Mouse (Mus musculus): Measurements from ENCODE around the gene Ccl3. TPM values are rescaled to one million over a fixed set of nuclear protein-coding genes. Genes with fewer than 3 reads are reported as not detected.

Ccl3 gene
- polyA plus RNA-seq, 1 experiment from 2014 or later: 1.0 TPM

DNA sequence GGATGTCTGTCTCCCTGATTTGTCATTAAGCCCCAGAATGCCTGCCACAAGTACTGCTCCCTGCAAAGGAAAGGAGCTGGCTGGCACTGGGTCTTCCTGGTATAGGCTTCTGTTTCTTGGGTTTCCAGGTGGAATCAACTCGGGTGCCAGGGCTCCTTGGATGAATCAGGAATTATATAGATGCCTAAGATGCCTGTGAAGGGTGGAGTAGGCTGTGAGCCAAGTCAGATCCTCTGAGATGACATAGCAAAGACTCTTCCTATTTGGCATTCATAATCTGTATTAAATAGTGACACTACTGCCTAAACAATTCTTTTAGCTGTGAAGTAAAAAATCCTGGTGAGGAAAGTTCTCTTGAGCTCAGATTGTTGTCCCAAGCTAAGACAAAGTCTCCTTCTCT, 42.8 kb downstream of the Ccl3 start:
- Histone ChIP-seq H3K36me3 (ENCODE audit: control insufficient read depth, insufficient read depth) (no peaks in the 10 kb centered on the region), H3K4me3 (ENCODE audit: low read length) (no peak overlapping the region), H3K4me2 (ENCODE audit: low read depth, low read length) (no peak overlapping the region), H3K27ac (ENCODE audit: low read length) (no peak overlapping the region), H3K9ac (ENCODE audit: low read length) (no peak overlapping the region), H3K27me3 (ENCODE audit: control insufficient read depth, insufficient read depth, low read length) (no peaks in the 10 kb centered on the region), H3K4me1 (ENCODE audit: control insufficient read depth, insufficient read depth, low read length) (no peaks in the 10 kb centered on the region), H3K9me3 (replicated peaks; ENCODE audit: control insufficient read depth, low read length) (no peaks in the 10 kb centered on the region)
- 31% methylated on average over 1 of the region's 1 CpGs for WGBS
- ATAC-seq (replicated peaks; ENCODE audit: extremely low read depth, insufficient read depth, low FRiP score): no peak

DNA sequence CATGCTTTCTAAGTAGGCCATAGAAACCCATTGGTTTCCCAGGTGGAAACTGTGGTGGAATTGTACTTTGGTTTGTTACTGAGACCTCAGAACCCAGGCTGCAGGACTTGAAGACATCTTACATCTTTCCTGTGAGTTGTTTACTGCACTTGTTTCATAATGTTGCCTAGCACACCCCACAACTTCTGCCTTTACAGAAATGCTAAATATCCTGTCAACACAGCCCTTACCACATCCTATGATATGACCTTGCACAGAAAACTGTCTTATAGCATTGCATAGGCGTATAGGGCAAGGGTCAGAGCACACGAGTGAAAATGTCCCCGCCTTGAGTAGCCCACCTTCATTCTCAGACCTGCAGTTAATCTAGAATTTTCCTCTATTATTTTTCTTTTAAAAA, 43.6 kb downstream of the Ccl3 start:
- no peaks in the 10 kb centered on the region for H3K4me1 ChIP-seq (ENCODE audit: control insufficient read depth, insufficient read depth, low read length)

DNA sequence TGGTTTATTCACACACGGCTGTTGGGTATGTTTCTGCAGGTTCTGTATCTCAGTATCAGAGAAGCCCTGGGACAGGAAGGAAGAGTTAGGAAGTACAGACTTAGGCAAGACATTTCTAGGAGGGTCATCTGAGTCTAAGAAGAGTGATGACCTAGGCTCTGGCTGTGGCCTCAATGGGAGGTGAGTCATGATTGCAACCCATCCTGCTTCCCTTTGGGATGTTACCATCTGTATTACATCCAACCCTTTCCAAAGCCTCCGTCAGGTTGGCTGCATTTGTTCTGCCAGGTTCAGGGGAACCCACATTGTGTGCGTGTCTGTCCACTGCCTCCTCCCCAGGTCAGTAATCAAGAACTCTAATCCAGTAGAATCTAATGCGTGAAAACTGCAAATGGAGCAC, 44.5 kb downstream of the Ccl3 start:
- no peak overlapping the region for H3K27ac ChIP-seq (ENCODE audit: low read length)
- no peak overlapping the region for H3K9ac ChIP-seq (ENCODE audit: low read length)
- no peaks in the 10 kb centered on the region for H3K4me1 ChIP-seq (ENCODE audit: control insufficient read depth, insufficient read depth, low read length)
- H3K9me3 ChIP-seq (replicated peaks; ENCODE audit: control insufficient read depth, low read length): no peaks in the 10 kb centered on the region
- H3K4me3 ChIP-seq (ENCODE audit: low read length): no peak overlapping the region
- no peak overlapping the region for H3K4me2 ChIP-seq (ENCODE audit: low read depth, low read length)
- no peaks in the 10 kb centered on the region for H3K27me3 ChIP-seq (ENCODE audit: control insufficient read depth, insufficient read depth, low read length)
- ATAC-seq (replicated peaks; ENCODE audit: extremely low read depth, insufficient read depth, low FRiP score): no peak
- 84% methylated on average over 4 of the region's 4 CpGs for WGBS
- no peaks in the 10 kb centered on the region for H3K36me3 ChIP-seq (ENCODE audit: control insufficient read depth, insufficient read depth)

More for the DNA sequence above, 43.6 kb downstream of the Ccl3 start:
- no peak for ATAC-seq (replicated peaks; ENCODE audit: extremely low read depth, insufficient read depth, low FRiP score)
- Histone ChIP-seq H3K27me3 (ENCODE audit: control insufficient read depth, insufficient read depth, low read length) (no peaks in the 10 kb centered on the region), H3K9ac (ENCODE audit: low read length) (no peak overlapping the region), H3K9me3 (replicated peaks; ENCODE audit: control insufficient read depth, low read length) (no peaks in the 10 kb centered on the region), H3K27ac (ENCODE audit: low read length) (no peak overlapping the region), H3K36me3 (ENCODE audit: control insufficient read depth, insufficient read depth) (no peaks in the 10 kb centered on the region), H3K4me2 (ENCODE audit: low read depth, low read length) (no peak overlapping the region), H3K4me3 (ENCODE audit: low read length) (no peak overlapping the region)
- WGBS: 81% methylated on average over 3 of the region's 3 CpGs

DNA sequence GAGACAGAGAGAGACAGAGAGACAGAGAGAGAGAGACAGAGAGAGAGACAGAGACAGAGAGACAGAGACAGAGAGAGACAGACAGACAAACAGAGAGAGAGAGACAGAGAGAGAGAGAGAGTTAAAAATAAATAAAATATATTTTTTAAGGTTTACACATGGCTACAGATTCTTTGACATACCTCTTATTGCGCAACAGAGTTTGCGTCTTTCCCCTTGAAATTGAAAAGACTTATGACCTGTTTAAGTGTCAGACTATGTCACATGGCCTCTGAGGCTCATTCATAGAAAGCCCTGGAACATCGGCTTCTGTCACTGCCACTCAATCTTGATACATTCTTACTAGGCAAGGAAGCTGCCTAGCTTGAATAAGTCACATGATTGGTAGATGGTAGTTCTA, 45.8 kb downstream of the Ccl3 start:
- no peak overlapping the region for H3K27ac ChIP-seq (ENCODE audit: low read length)
- no peaks in the 10 kb centered on the region for H3K27me3 ChIP-seq (ENCODE audit: control insufficient read depth, insufficient read depth, low read length)
- no peak for ATAC-seq (replicated peaks; ENCODE audit: extremely low read depth, insufficient read depth, low FRiP score)
- no peaks in the 10 kb centered on the region for H3K4me1 ChIP-seq (ENCODE audit: control insufficient read depth, insufficient read depth, low read length)
- H3K4me2 ChIP-seq (ENCODE audit: low read depth, low read length): no peak overlapping the region
- H3K9ac ChIP-seq (ENCODE audit: low read length): no peak overlapping the region
- H3K4me3 ChIP-seq (ENCODE audit: low read length): no peak overlapping the region
- WGBS: 83% methylated on average over 3 of the region's 3 CpGs
- no peaks in the 10 kb centered on the region for H3K9me3 ChIP-seq (replicated peaks; ENCODE audit: control insufficient read depth, low read length)
- no peaks in the 10 kb centered on the region for H3K36me3 ChIP-seq (ENCODE audit: control insufficient read depth, insufficient read depth)

DNA sequence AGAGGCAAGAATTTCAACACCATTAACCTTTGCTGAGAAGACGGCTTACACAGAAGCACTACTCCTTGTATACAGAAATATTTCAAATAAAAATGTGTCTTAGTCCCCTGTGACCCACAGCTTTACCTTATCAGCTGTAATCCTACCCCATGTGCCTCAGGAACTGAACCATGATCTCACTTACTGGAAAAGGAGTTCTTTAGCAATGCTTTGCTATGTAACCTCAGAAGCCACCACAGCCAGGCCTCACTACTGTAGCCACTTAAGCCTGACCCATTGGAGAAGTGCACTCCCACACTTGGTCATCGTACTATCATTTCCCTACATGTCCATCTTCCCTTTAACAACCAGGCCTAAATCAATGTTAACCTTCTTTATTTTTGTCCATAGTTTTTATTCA, 48.6 kb downstream of the Ccl3 start:
- WGBS: 77% methylated on average over 2 of the region's 2 CpGs
- Histone ChIP-seq H3K27me3 (ENCODE audit: control insufficient read depth, insufficient read depth, low read length) (no peaks in the 10 kb centered on the region), H3K27ac (ENCODE audit: low read length) (no peak overlapping the region), H3K4me3 (ENCODE audit: low read length) (no peak overlapping the region), H3K4me2 (ENCODE audit: low read depth, low read length) (no peak overlapping the region), H3K36me3 (ENCODE audit: control insufficient read depth, insufficient read depth) (no peaks in the 10 kb centered on the region), H3K9me3 (replicated peaks; ENCODE audit: control insufficient read depth, low read length) (no peaks in the 10 kb centered on the region), H3K9ac (ENCODE audit: low read length) (no peak overlapping the region), H3K4me1 (ENCODE audit: control insufficient read depth, insufficient read depth, low read length) (no peaks in the 10 kb centered on the region)
- no peak for ATAC-seq (replicated peaks; ENCODE audit: extremely low read depth, insufficient read depth, low FRiP score)

DNA sequence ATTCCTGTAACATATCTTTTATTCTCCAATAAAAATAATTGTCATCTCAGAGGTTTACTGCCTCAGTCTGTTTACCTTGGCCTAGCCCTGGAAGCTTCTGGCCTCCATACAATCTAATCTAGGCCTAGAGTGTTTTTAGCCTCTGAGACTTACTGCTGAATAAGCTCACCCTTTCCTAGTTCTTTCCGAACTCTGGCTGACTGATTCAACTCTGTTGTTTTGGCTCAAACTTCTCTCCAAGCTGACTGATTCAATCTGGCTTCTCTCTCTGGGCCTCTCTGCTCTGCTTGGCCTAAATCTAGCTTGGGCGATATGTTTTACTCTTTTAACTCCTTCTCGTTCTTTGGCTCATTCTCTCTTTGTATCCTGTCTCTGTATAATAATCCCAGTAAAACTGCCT, 50.2 kb downstream of the Ccl3 start:
- no peak for ATAC-seq (replicated peaks; ENCODE audit: extremely low read depth, insufficient read depth, low FRiP score)
- Histone ChIP-seq H3K9me3 (replicated peaks; ENCODE audit: control insufficient read depth, low read length) (no peaks in the 10 kb centered on the region), H3K27me3 (ENCODE audit: control insufficient read depth, insufficient read depth, low read length) (no peaks in the 10 kb centered on the region), H3K4me1 (ENCODE audit: control insufficient read depth, insufficient read depth, low read length) (no peaks in the 10 kb centered on the region), H3K27ac (ENCODE audit: low read length) (no peak overlapping the region), H3K4me2 (ENCODE audit: low read depth, low read length) (no peak overlapping the region), H3K4me3 (ENCODE audit: low read length) (no peak overlapping the region), H3K9ac (ENCODE audit: low read length) (no peak overlapping the region), H3K36me3 (ENCODE audit: control insufficient read depth, insufficient read depth) (no peaks in the 10 kb centered on the region)
- WGBS: 72% methylated on average over 3 of the region's 3 CpGs

DNA sequence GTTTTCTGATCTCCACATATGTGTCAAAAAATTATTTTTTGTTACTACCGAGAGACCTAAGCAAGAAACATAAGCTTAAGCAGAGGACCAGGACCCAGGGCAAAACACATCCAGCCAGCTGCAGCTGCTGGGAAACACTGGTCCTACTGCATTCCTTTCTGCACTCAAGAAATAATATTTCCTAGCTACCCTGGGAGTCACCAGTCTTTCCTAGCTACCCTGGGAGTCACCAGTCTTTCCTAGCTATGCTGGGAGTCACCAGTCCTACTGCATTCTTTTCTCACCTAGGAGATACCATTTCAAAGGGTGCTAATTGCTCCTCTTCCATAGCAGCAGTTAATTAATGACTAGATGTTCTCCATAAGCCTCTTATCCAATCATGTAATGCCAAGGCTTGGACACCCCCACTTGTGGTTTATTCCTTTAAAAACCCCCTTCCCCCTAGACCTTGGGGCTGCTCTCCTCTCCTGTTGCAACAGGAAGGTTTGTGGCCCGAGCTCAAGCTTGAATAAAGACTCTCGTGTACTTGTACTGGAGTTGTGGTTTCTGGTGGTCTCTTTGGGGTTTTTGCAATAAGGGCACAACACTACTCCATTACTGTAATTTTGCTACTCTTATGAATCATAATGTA, 50.8 kb downstream of the Ccl3 start:
- Histone ChIP-seq H3K36me3 (ENCODE audit: control insufficient read depth, insufficient read depth) (no peaks in the 10 kb centered on the region), H3K4me1 (ENCODE audit: control insufficient read depth, insufficient read depth, low read length) (no peaks in the 10 kb centered on the region), H3K27me3 (ENCODE audit: control insufficient read depth, insufficient read depth, low read length) (no peaks in the 10 kb centered on the region), H3K27ac (ENCODE audit: low read length) (no peak overlapping the region), H3K4me3 (ENCODE audit: low read length) (no peak overlapping the region), H3K9ac (ENCODE audit: low read length) (no peak overlapping the region), H3K9me3 (replicated peaks; ENCODE audit: control insufficient read depth, low read length) (no peaks in the 10 kb centered on the region), H3K4me2 (ENCODE audit: low read depth, low read length) (no peak overlapping the region)
- ATAC-seq (replicated peaks; ENCODE audit: extremely low read depth, insufficient read depth, low FRiP score): no peak
- 69% methylated on average over 3 of the region's 3 CpGs for WGBS

Other genes with a start within 250 kb of the Ccl3 start
- gene Rasl10b, start 240.2 kb downstream of the Ccl3 start, polyA plus RNA-seq (2015; fragmentation: Nextera tagmentation; extraction: Ambion mirVana): 5.7 and 9.1 TPM in 2 replicates
- gene Gas2l2, start 219.9 kb downstream of the Ccl3 start, polyA plus RNA-seq (2015; fragmentation: Nextera tagmentation; extraction: Ambion mirVana): 0.11 and 0.12 TPM in 2 replicates
- gene 1700020L24Rik, start 211.7 kb downstream of the Ccl3 start, polyA plus RNA-seq (2015; fragmentation: Nextera tagmentation; extraction: Ambion mirVana): 1.4 and 1.5 TPM in 2 replicates
- 3.5 TPM in 2 replicates for gene Mmp28, start 186.3 kb downstream of the Ccl3 start, polyA plus RNA-seq (2015; fragmentation: Nextera tagmentation; extraction: Ambion mirVana)
- gene Taf15, start 176.3 kb downstream of the Ccl3 start, polyA plus RNA-seq (2015; fragmentation: Nextera tagmentation; extraction: Ambion mirVana): 8.3 and 9.5 TPM in 2 replicates
- 0.07 TPM in 1 of 2 replicates, not detected in the other for gene Heatr9, start 127.2 kb downstream of the Ccl3 start, polyA plus RNA-seq (2015; fragmentation: Nextera tagmentation; extraction: Ambion mirVana)
- 1.8 and 2.5 TPM in 2 replicates for gene Ccl5, start 118.8 kb downstream of the Ccl3 start, polyA plus RNA-seq (2015; fragmentation: Nextera tagmentation; extraction: Ambion mirVana)
- gene Ccl9, start 70.7 kb downstream of the Ccl3 start, polyA plus RNA-seq (2015; fragmentation: Nextera tagmentation; extraction: Ambion mirVana): 2.1 and 3.6 TPM in 2 replicates
- 5.5 and 7.8 TPM in 2 replicates for gene Ccl6, start 56.3 kb downstream of the Ccl3 start, polyA plus RNA-seq (2015; fragmentation: Nextera tagmentation; extraction: Ambion mirVana)
- not detected in 2 replicates for gene Rpl9-ps1, start 3.7 kb downstream of the Ccl3 start, polyA plus RNA-seq (2015; fragmentation: Nextera tagmentation; extraction: Ambion mirVana)
- gene Ccl4, start 13.2 kb upstream of the Ccl3 start, polyA plus RNA-seq (2015; fragmentation: Nextera tagmentation; extraction: Ambion mirVana): 0.46 and 0.80 TPM in 2 replicates
- 1.5 and 1.6 TPM in 2 replicates for gene Wfdc17, start 54.6 kb upstream of the Ccl3 start, polyA plus RNA-seq (2015; fragmentation: Nextera tagmentation; extraction: Ambion mirVana)
- gene Wfdc18, start 59.7 kb upstream of the Ccl3 start, polyA plus RNA-seq (2015; fragmentation: Nextera tagmentation; extraction: Ambion mirVana): 6.0 and 7.0 TPM in 2 replicates
- 0.80 and 1.4 TPM in 2 replicates for gene Wfdc21, start 97.6 kb upstream of the Ccl3 start, polyA plus RNA-seq (2015; fragmentation: Nextera tagmentation; extraction: Ambion mirVana)
- 13.8 and 14.6 TPM in 2 replicates for gene Heatr6, start 104.3 kb upstream of the Ccl3 start, polyA plus RNA-seq (2015; fragmentation: Nextera tagmentation; extraction: Ambion mirVana)
- gene Hnf1b, start 200.7 kb upstream of the Ccl3 start, polyA plus RNA-seq (2015; fragmentation: Nextera tagmentation; extraction: Ambion mirVana): 0.21 and 1.2 TPM in 2 replicates

All from heart, embryonic 16.5 days (tissue).